Mouse (Mus musculus) gastrocnemius, postnatal 36 days (tissue): Measurements from ENCODE around the gene Sgms2. TPM values are rescaled to one million over a fixed set of nuclear protein-coding genes. Genes with fewer than 3 reads are reported as not detected.
"Not testable (repeated sequence)": the region's sequence is repeated elsewhere in the genome, so short reads cannot be mapped to it uniquely, and the experiment has no call there.

Source experiments
- DNase-seq, 2 experiments: peaks; one replicate each; pipeline ENCODE4 v3.0.0; 2022
- intact Hi-C: fragments of 180-260 bp; cut with DNase I; formaldehyde crosslinking; loops from one replicate; pipeline ENCODE4 v1.15.1; 2025
- total RNA-seq, 2 experiments: library from RNA; stranded (reverse); gene quantifications; 2 replicates each; pipeline ENCODE4 v1.2.3; 2021

Sgms2 gene
- total RNA-seq, 2 experiments from 2014 or later: 1.4 to 2.2 TPM

DNA sequence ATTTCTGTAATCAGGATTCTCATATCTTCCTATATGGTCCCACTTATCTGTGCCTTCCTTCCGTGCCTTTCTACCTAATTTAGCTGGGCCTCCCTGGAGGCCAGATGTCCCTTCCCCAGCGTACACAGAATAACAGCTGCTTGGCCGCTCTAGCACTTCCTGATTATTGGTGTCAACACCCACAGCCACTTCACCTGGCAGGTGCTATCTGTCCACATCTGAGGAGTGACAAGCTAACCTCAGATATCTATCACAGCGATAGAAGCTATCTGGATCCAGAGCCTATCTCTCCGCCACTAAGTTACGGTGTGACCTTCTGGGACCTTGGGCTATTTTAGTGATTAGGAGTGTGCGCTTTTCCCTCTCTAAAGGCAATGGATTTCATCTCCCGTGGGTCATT, 127.0 kb downstream of the Sgms2 start:
- DNase-seq: no peak
- intact Hi-C loops: no loop called here

DNA sequence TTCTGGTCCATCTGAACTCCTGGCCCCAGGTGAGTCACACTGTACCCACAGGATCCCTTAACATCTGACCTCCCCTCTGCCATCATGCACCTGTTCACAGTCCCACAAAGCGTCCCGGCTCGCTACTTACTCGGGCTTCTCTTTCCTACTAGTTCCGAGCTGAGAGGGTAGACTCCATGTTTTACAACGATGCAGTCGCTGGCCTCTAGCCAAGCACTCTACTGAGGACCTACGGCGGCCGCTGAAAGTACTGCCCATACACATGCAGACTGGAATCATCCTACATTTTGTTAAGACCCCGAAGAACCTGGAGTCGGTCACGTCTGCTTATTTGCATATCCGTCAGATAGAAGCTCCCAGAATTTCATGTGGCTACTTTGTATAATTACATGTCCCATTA, 127.6 kb downstream of the Sgms2 start:
- DNase-seq: no peak
- intact Hi-C loops: no loop called here

DNA sequence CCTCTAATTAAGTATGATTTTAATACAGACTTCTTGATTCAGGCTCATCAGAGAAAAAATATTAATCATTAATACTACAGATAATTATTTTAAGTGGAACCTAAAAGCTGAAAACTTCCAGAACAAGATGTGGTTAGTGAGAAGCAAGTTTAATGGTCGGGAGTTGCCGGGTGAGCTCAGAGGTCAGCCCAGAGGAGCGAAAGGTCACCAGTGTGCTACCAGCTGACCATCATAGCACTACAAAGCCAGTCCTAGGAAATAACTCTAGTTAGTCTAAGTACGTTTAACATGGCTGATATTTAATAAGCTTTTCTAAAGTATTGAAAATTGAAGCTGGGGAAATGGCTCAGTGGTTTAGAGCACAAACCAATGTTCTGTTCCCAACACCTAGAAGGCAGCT, 129.3 kb downstream of the Sgms2 start:
- intact Hi-C loops: no loop called here
- DNase-seq: no peak

DNA sequence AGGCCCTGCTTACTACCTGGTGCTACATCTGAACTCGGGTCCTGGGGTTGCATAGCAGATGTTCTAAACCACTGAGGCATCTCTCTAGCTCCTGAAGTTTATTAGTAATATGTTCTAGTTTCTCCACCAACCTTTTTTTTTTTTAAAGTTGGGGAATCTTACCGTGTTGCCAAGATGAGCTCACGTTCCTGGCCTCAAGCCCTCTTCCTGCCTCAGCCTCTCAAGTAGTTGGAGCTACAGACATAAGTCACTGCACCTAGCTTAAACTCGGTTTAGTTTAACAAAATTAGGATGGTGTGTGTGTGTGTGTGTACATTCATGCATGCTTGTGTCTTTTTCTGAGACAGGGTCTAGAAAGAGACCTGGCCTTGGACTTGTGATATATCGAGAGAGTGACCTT, 132.2 kb downstream of the Sgms2 start:
- no peak for DNase-seq
- intact Hi-C loops: no loop called here

DNA sequence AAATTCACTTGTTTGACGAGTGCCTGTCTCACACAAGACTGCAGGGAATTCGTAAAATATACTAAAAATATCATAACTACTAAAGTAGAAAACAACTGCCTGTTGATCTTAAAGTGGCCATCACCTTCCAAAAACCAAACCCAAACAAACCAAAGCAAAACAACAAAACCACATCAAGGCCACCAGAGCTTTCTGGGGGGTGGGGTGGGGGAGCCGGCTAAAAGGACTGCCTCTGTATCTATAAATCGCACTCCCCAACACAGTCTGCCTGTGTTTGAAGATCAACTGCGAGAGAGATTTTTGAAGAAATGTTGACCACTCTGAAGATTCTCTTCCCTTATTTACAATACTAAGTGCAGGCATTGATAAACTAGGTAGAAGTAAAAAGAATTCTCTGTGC, 133.0 kb downstream of the Sgms2 start:
- intact Hi-C loops: no loop called here
- DNase-seq: no peak

DNA sequence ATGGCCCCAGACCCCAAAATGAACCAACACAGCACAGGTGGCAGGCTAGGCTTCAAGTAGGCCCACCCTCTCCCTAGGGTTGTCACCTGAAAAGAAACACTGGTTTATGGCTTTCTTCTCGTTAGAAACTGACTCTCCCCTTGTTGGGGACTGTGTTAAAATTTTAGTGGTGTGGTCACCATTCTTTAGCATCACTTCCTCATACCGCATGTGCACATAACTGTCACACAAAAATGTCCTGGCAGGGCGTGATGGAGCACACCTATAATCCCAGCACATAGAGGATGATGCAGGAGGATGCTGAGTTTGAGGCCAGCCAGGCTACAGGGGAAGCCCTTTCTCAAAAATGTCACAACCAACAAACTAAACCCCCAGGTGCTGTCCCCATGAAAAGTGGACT, 133.6 kb downstream of the Sgms2 start:
- no peak for DNase-seq
- intact Hi-C loops: no loop called here

DNA sequence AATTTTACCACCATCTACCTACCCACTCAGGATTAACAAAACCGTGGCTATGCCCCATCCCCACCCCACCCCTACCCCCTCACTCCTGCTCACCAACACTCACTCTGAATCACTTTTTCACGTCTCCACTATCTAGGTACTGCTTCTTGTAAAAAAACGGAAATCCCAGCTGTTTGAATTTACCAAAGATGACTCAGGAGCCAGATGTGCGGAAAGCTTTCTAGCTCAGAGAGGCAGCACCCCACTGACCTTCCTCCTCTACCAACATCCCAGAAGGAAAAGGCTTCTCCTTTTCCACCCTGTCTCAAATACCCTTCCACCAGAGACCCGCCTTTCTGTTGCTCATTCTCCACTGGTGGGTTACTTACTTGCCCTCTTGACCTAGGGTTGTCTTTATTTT, 135.2 kb downstream of the Sgms2 start:
- intact Hi-C loops: loop anchor here (1.0 kb wide), 1 partner anchor 240 kb away; no protein-coding TSS in a partner anchor
- no peak for DNase-seq

DNA sequence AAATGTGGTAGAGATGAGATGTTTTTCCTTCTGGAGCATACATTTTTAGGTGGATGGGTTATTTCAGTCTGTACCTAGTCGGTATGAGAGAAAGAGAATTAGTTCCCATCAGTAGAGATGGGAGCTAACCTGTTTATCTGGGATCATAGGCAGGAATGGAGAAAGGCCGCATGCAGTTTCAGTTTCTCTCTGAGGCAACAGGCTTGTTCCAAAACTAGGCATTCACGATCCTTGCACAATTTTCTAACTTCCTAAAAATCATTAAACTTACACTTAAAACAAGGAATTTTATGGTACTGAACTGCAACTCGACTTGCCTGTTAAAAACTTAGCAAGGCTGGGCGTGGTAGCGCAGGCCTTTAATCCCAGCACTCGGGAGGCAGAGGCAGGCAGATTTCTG, 140.7 kb downstream of the Sgms2 start:
- DNase-seq: no peak
- intact Hi-C loops: no loop called here

DNA sequence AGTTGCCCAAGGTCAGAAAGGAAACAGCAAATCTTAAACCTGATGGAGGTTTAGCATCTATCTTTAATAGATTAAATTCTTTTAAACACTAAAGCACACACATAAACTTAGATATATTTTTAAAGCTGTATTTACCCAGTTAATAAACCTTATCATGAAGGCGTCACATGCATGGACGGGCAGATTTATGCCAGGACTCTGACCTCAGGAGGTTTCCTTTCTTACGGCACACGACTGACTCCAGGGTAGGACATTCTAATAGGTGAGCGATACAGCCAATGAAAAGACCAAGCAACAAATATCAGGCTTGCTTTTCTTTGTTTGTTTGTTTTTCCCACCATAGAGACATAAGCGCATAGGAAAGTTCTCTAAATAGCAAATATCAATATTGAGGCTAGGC, 142.2 kb downstream of the Sgms2 start:
- intact Hi-C loops: loop anchor here (5.0 kb wide), 2 partner anchors 143 to 158 kb away; partner anchors contain the start of gene Sgms2
- DNase-seq: no peak

DNA sequence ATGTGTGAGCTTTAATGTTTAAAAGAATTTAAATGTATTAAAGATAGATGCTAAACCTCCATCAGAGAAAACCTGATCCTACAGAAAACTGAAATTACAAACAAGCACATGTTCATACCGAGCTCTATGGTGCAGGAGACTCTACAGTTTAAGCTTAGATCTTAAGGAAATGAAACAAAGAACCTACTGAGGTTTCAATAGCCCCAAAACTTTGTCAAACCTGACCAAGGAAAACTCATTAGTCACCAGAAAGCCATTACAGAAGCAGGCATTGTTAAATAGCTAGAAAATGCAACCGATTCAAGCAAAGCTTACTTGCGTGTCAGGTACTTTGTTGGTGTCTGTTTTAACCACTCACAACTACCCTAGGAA, 142.6 kb downstream of the Sgms2 start:
- intact Hi-C loops: loop anchor here (5.0 kb wide), 2 partner anchors 144 to 159 kb away; partner anchors contain the start of gene Sgms2

DNA sequence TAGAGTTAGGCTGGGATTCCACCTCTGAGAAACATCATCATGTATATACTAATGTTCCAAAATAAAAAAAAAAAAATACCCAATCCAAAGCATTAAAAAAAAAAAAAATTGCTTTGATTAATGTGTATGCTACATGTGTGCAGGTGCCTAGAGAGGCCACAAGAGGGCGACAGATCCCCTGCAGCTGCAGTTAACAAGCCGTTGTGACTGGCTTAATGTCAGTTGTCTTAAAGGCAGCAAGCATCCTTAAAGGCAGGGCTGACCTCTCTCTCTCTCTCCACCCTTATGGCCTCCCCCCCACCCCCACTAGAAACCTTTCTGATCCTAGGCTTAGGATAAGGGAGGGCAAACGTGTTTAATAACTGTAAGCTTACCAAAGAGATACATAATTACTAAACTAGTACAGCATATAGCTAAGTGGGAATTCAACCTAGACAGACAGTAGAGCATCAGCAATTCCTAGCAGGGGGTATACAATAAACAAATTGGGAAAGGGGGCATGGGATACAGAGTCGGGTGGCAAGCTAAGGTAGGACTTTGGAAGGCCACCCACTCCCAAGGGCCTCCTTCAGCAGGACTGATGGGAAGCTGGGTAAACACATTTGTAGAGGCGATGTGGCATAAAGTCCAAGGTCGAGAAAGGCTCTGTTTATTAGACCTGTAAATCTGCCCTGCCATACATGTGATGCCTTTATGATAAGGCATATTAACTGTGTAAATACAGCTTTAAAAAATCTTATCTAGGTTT, 143.2 kb downstream of the Sgms2 start:
- intact Hi-C loops: loop anchor here (5.0 kb wide), 2 partner anchors 144 to 159 kb away; partner anchors contain the start of gene Sgms2
- no peak for DNase-seq

More for the DNA sequence above, 142.6 kb downstream of the Sgms2 start:
- DNase-seq: no peak

DNA sequence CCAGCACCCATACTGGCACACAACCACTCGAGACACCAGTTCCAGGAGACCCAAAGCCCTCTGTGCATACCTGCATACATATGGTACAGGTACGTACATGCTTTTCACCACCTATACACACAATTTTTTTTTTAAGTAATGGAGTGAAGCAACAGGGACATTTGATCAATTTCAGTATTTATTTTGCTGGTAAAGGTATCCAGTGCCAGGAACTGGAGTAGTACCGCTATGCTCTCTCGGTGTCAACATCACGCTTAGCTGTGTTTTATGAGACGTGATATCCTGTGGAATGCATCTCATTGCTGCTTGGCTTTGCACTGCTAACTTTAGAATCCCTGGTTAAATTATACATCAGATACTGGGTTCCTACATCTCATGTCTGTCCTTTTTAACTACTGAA, 145.3 kb downstream of the Sgms2 start:
- DNase-seq: no peak
- intact Hi-C loops: loop anchor here (5.0 kb wide), 2 partner anchors 146 to 161 kb away; partner anchors contain the start of gene Sgms2

DNA sequence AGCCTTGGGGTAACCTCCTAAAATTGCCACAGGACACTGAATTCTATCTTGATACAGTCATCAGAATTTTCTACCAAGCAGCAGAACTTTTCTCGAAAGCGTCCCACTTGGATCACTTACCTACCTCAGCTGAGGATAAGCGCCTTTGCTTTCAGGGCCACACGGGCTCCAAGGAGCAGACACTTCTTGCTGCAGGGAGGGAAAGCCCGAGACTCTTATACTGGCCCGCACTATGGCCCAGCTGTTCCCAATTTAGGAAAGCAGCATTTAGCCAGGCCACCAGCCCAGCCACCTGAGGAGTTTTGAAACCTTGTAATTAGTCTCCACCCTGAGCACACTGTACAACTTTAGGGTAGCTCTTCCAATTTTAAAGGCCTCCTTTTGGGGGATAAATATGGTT, 147.9 kb downstream of the Sgms2 start:
- intact Hi-C loops: no loop called here
- no peak for DNase-seq

DNA sequence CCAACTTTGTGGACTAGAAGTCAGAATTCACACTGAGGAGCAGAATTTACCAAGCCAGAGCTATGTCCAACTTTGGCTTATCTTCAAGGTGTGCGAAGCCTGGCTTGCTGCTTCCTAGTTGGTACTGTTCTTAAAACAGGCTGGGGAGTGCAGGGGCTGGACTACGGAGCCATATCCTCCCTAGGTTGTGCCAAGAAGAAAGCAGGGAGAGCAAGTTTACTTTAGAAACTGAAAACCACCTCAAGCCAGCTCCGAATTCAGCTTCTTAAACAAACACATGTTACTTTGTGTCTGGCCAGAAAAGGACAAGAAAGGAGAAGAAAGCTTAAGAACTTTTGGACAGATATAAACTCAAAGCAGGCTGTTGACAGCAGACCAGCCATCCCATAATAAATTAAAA, 150.3 kb downstream of the Sgms2 start:
- DNase-seq: no peak
- intact Hi-C loops: no loop called here

DNA sequence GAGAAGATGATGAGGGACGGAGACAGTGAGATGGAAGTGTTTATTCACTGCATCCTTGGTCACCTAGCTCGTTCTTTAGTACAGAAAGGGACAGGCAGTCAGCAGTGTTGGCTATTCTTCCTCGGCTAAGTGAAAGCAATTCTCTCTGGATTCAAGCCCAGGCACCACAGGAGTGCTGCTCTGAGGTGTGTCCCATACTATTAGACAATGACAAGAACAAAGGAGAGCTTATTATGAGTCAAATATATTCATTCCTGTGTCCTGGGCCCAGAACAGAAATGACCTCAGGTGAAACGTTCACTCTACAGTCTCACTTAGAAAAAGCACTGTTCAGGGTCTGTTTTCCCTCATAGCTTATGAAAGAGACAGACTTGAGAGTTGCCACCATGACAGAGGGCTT, 151.9 kb downstream of the Sgms2 start:
- DNase-seq: no peak
- intact Hi-C loops: no loop called here

DNA sequence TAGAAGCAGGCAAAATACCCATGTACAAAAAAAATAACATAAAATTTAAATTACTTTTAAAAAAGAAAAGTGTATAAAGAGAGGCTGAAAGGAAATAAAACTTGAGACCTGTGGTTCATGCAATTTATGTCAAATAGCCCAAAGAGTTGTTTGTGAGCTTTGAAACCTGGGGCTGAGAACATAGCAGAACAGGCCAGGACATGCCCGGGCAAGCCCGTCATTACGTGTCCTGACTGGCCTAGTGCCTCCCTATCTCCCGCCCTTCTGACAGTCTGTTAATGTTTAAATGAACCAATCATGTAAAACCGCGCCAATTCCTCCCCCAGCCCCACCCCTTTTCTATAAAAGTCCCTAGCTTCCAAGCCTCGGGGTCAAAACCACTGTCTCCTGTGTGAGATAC, 153.5 kb downstream of the Sgms2 start:
- DNase-seq, intact Hi-C loops: not testable (repeated sequence)

DNA sequence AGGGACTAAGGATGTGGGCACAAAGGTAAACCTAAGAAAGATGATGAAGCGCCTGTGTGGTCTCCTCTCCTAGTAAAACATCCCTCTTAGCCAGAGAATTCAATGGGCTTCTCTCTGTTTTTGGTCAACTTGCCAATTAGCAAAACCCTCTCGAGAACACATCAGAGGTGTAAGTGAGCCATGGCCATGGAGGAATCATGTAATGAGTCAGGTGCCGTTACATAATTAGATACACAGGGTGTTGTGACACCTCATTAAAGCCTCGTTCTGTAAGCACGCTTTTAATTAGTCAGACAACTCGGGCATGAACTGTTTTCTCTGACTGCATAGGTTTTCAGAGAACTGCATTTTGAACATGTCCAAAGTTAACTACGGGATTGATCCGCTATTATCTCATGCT, 154.6 kb downstream of the Sgms2 start:
- intact Hi-C loops: no loop called here
- DNase-seq: no peak

DNA sequence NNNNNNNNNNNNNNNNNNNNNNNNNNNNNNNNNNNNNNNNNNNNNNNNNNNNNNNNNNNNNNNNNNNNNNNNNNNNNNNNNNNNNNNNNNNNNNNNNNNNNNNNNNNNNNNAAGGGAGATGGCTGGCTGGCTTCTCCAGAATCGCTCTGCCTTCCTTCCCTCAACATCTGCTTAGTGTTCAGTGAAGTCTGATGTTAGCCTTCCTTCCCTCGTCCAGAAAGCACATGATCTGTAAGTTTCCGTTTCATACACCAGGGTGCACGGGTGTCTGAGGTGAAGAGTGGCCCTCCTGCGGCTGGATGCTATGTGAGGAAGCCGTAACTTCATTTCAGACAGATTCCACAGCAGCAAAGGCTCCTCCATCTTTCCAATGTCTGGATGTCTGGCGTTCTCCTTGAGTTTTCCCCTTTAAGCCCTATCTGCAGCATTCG, 156.1 kb downstream of the Sgms2 start:
- intact Hi-C loops: no loop called here
- no peak for DNase-seq

DNA sequence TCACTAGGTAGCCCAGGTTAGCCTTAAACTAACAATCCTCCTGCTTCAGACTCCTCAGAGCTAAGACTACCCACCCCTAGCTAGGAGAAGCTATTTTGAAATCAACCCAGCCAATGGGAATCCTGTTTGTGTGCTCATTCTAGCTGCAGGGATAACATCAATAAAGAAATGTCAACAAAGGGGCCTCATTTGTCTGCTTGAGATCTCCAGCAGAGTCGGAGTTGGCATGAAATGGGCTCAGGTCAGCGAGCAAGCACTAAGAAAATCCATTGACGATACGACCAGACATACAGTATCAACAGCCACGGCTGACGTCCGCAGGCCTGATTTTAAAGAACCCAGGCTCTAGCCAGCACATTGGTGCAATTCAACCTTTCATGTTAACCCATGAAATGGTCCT, 164.0 kb downstream of the Sgms2 start:
- intact Hi-C loops: no loop called here
- no peak for DNase-seq

DNA sequence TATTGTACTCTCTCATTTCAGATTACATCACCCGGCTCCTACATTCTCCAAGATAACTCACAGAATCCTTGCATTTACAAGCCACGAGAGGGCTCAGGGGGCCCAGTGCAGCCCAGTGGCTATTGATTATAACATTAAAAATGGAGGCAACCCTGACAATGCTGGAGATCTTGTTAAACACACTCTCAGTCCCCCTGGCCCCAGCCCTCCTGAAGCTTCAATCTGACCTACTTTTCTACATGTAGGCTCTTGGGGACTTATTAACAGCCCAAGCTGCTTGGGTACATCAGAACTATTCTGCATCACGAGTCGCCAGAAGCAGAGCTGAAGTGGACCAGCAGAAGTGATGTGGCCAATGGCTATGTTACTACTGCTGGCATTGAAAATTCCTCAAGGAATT, 164.6 kb downstream of the Sgms2 start:
- no peak for DNase-seq
- intact Hi-C loops: no loop called here

DNA sequence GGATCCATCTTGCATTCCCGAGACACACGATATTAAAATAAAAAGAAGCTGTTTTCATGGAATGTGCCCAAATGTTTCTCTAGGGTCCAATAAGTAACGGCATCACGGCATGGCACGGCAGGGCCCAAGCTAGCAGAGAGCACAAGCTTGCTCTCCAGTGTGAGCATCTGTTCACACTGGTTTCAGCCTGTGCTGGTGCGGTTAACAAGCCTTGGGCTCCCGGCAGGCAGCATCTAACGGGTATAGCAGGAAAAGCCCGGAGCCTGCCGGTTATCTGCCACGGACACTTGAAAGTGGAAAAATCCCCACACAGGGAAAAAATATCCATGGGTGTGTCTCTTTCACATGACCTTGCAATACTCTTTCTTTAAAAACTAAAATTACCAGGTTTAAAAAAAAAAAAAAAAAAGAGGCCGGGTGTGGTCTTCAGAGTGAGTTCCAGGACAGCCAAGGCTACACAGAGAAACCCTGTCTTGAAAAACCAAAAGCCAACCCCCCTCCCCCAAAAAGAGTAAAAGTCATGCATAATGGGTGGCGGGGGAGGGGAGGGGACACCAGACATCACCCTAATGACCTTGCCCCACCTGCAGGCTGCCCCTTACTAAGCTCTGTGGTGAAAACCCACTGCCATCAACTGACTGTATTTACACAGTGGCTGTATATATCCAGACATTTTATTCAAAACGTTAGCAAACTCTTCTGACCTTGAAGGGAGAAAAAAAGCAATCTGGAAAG, 169.0 kb downstream of the Sgms2 start:
- DNase-seq: no peak
- intact Hi-C loops: loop anchor here (5.0 kb wide), 1 partner anchor 200 kb away; no protein-coding TSS in a partner anchor

DNA sequence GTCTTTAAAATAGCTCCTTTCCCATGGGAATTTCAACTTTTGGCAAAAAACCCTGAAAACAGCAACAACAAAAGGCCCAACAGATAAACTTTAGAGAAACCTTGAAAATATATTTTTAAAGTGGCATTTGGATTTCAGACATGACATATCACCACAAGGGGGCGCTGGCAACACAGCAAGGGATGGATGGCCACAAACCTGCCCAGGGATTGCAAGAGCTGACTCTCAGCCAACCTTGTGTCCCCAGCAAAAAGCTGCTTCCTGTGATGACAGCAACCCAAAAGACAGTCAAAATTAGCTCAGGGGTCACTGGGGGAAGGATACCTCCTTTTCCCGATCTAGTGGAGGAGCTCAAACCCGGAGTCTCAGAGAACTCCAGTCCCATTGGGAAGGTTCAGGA, 171.0 kb downstream of the Sgms2 start:
- peak; percentile 46 to 74 for DNase-seq
- intact Hi-C loops: loop anchor here (1.0 to 5.0 kb wide), 2 partner anchors 202 to 232 kb away; no protein-coding TSS in a partner anchor
